Mouse (Mus musculus) embryonic facial prominence, embryonic 14.5 days (tissue): ENCODE data around the gene Mib2. TPM values are rescaled to one million over a fixed set of nuclear protein-coding genes. Genes with fewer than 3 reads are reported as not detected.
"Not testable (repeated sequence)": the region's sequence is repeated elsewhere in the genome, so short reads cannot be mapped to it uniquely, and the experiment has no call there.

ENCODE experiments used
- ATAC-seq: fragments of 200-750 bp; cut with Nextera tagmentation; 2 replicates; pipeline ENCODE4 v1.8.0; 2017; ENCODE audit warnings: low read depth, moderate number of reproducible peaks, moderate TSS enrichment
- DNase-seq: peaks from one replicate; pipeline ENCODE4 v3.0.0-alpha.2; 2015; ENCODE audit warnings: low spot score
- H3K27ac ChIP-seq: fragments of 300-500 bp; sonication (generic); replicated peaks from 2 replicates; pipeline ENCODE4 v1.5.1; 2014; ENCODE audit warnings: low read depth, mild to moderate bottlenecking, low read length, moderate library complexity
- H3K27me3 ChIP-seq: fragments of 300-500 bp; sonication (generic); replicated peaks from 2 replicates; pipeline ENCODE4 v1.6.1; 2014; ENCODE audit warnings: low read length; ENCODE audit not compliant: control insufficient read depth, insufficient read depth
- H3K36me3 ChIP-seq: fragments of 300-500 bp; sonication (generic); 2 replicates; pipeline ENCODE4 v1.6.1; 2014; ENCODE audit warnings: low read length, mixed read lengths; ENCODE audit not compliant: control insufficient read depth, insufficient read depth
- H3K4me1 ChIP-seq: fragments of 300-500 bp; sonication (generic); 2 replicates; pipeline ENCODE4 v1.6.1; 2014; ENCODE audit warnings: antibody characterized with exemption, low read length; ENCODE audit not compliant: control insufficient read depth, insufficient read depth
- H3K4me2 ChIP-seq: fragments of 300-500 bp; sonication (generic); 2 replicates; pipeline ENCODE4 v1.6.1; 2014; ENCODE audit warnings: low read depth, mild to moderate bottlenecking, low read length, moderate library complexity, mixed read lengths
- H3K4me3 ChIP-seq: fragments of 300-500 bp; sonication (generic); 2 replicates; pipeline ENCODE4 v1.5.1; 2014; ENCODE audit warnings: low read depth, mild to moderate bottlenecking, low read length
- H3K9ac ChIP-seq: fragments of 300-500 bp; sonication (generic); 2 replicates; pipeline ENCODE4 v1.6.1; 2014; ENCODE audit warnings: low read depth, mild to moderate bottlenecking, low read length, moderate library complexity, mixed read lengths
- H3K9me3 ChIP-seq: fragments of 300-500 bp; sonication (generic); 2 replicates; pipeline ENCODE4 v1.6.1; 2016; ENCODE audit warnings: low read length; ENCODE audit not compliant: control insufficient read depth
- WGBS: fragments of 180-500 bp; shearing (Covaris S2); extraction: QIAGEN DNeasy Blood & Tissue Kit; methylation state at CpG from one replicate; pipeline ENCODE4 v1.1.7; 2014; 5-methylcytosine and 5-hydroxymethylcytosine counted together
- polyA plus RNA-seq: library from polyadenylated mRNA; unstranded; fragments of >200 nt; fragmentation: Nextera tagmentation; extraction: Ambion mirVana; gene quantifications from 2 replicates; pipeline ENCODE4 v1.2.1, GENCODE M21; 2014

The Mib2 gene
- polyA plus RNA-seq, 1 experiment from 2014 or later = 27.3 TPM

GRCm38 (mm10) chr4:155696261-155697255 is 27.6 kb upstream of the Mib2 start:
- Histone ChIP-seq H3K9ac (peak overlapping the region; percentile 78), H3K27ac (no peak overlapping the region), H3K27me3 (no peaks in the 10 kb centered on the region; the same call in 1 of the 2 replicates), H3K4me1 (peaks cover 16% of the 10 kb centered on the region), H3K4me2 (peak overlapping the region; percentile 94), H3K9me3 (no peaks in the 10 kb centered on the region), H3K36me3 (no peaks in the 10 kb centered on the region), H3K4me3 (no peak overlapping the region; the same call in 1 of the 2 replicates)
- no peak for DNase-seq
- ATAC-seq = no peak
- WGBS = 70% methylated on average over 16 of the region's 16 CpGs

GRCm38 (mm10) chr4:155695531-155696062 is 26.6 kb upstream of the Mib2 start:
- DNase-seq (no peak), ATAC-seq (no peak)
- Histone ChIP-seq H3K9ac (peak overlapping the region; percentile 78), H3K27me3 (no peaks in the 10 kb centered on the region; the same call in 1 of the 2 replicates), H3K4me3 (peak overlapping the region; percentile 75), H3K4me1 (peaks cover 16% of the 10 kb centered on the region), H3K4me2 (peak overlapping the region; percentile 94), H3K36me3 (no peaks in the 10 kb centered on the region), H3K9me3 (no peaks in the 10 kb centered on the region), H3K27ac (no peak overlapping the region)
- WGBS = 76% methylated on average over 4 of the region's 4 CpGs

DNA sequence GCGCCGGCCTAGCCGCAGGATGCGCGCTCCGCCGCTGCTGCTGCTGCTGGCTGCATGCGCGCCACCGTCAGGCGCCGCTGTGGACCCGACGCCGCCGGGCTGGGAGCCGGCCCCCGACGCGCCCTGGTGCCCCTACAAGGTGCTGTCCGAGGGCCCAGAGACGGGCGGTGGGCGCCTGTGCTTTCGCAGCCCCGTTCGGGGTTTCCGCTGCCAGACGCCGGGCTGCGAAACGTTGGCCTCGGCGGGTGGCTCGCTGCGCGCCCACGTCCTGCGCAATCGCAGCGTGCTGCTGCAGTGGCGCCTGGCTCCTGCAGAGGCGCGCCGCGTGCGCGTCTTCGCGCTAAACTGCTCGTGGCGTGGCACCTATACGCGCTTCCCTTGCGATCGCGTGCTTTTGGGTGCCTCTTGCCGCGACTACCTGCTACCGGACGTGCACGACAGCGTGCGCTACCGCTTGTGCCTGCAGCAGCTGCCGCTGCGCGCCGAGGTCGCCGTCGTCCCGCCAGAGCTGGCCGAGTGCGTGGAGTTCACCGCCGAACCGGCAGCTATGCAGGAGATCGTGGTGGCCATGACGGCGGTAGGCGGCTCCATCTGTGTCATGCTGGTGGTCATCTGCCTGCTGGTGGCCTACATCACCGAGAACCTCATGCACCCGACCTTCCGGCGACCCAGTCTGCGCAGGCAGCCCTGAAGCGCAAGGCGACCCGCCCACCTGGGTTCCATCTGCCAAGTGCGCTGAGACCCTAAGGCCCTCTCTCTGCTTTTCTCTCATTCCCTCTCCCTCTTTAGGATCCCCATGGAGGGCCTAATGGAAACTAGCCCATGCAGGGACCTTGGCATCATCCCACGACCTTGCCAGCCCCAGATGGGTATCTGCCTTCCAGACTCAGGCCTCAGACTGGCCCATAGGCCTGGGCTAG is 25.7 kb upstream of the Mib2 start:
- peak overlapping the region; percentile 78 for H3K9ac ChIP-seq
- peaks cover 16% of the 10 kb centered on the region for H3K4me1 ChIP-seq
- no peaks in the 10 kb centered on the region; the same call in 1 of the 2 replicates for H3K27me3 ChIP-seq
- whole genome bisulfite sequencing = 3% methylated on average over 44 of the region's 92 CpGs
- H3K4me2 ChIP-seq = peak overlapping the region; percentile 94
- ATAC-seq = peak; percentile 89
- H3K4me3 ChIP-seq = peak overlapping the region; percentile 75
- no peaks in the 10 kb centered on the region for H3K36me3 ChIP-seq
- peak; percentile 82 for DNase-seq
- no peaks in the 10 kb centered on the region for H3K9me3 ChIP-seq
- peak overlapping the region; percentile 77 for H3K27ac ChIP-seq

DNA sequence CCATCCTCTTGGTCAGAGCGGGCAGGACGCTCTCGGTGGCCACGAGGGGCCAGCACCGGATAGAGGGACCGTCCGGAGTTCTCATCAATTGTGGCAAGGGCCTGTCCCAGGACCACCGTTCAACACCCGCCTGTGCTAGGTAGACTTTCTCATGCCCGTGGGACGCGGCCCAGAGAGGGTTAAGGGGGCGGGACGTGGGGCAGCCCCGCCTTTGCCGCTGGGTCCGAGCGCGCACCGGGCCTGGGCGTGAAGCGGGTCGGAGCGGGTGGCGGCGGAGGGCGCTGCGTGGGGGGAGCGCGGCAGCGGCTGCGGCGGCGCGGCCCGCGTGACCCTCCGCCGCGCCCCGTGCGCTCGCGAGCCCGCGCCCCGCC is 25.1 kb upstream of the Mib2 start, which contains the start of gene Fndc10:
TSS of gene Fndc10 (plus strand) at position 232 of the 371 bp plus-strand sequence.
- no peaks in the 10 kb centered on the region; the same call in 1 of the 2 replicates for H3K27me3 ChIP-seq
- no peaks in the 10 kb centered on the region for H3K36me3 ChIP-seq
- WGBS = 1% methylated on average over 24 of the region's 47 CpGs
- H3K4me2 ChIP-seq = peak within 1 kb of the TSS; percentile 94
- DNase-seq (peak; percentile 75), ATAC-seq (peak; percentile 90)
- H3K27ac ChIP-seq = peak within 1 kb of the TSS; percentile 77
- H3K4me3 ChIP-seq = peak within 1 kb of the TSS; percentile 75
- H3K4me1 ChIP-seq = peaks cover 16% of the 10 kb centered on the region
- peak within 1 kb of the TSS; percentile 78 for H3K9ac ChIP-seq
- no peaks in the 10 kb centered on the region for H3K9me3 ChIP-seq

- H3K9ac ChIP-seq = no peak overlapping the region
- H3K27me3 ChIP-seq = no peaks in the 10 kb centered on the region; the same call in 1 of the 2 replicates
- H3K4me3 ChIP-seq = no peak overlapping the region
- H3K9me3 ChIP-seq = no peaks in the 10 kb centered on the region
- 94% methylated on average over 3 of the region's 3 CpGs for WGBS
- ATAC-seq (no peak), DNase-seq (no peak)
- peaks cover 16% of the 10 kb centered on the region for H3K4me1 ChIP-seq
- no peak overlapping the region for H3K27ac ChIP-seq
- H3K4me2 ChIP-seq = no peak overlapping the region
- no peaks in the 10 kb centered on the region for H3K36me3 ChIP-seq
These were observed 23.4 kb upstream of the Mib2 start for GRCm38 (mm10) chr4:155692421-155692820.

DNA sequence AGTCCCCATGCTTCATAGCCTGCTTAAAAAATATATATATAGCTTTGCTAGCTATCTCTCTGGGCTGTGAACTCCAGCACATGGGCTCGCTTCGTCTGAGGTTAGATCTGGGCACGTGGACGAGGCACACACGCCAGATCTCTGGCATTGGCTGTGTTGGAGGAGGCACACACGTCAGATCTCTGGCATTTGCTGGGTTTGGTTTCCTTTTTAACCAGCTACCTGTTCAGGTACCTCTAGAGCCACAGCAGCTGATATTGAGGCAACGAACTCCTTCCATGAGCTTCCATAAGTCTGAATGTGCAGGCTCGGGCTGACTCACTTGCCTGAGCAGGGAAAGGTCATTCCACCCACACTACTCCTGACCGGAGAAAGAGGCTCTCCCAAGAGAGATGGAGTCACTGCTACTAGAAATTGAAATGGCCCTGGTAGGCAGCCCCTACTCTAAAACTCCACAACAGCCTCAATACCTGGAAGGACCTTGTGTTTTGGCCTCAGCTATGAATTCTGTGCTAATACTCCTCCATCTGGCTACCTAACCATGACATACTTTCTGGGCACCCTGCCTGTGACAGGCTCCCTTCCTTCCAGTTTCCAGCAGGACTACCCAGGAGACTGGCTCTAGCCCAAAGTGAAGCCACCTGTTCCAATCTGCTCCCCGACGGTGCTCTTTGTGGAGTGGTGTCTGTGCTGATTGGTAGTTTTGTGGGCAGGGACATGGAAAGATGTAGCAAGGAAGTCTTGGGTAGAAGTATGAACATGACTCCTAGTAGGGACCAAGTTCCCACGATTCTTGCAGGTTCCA is 21.8 kb upstream of the Mib2 start:
- no peaks in the 10 kb centered on the region for H3K9me3 ChIP-seq
- 81% methylated on average over 12 of the region's 12 CpGs for WGBS
- no peak for ATAC-seq
- no peak overlapping the region for H3K27ac ChIP-seq
- H3K4me3 ChIP-seq = no peak overlapping the region
- H3K4me1 ChIP-seq = peaks cover 8% of the 10 kb centered on the region
- DNase-seq = no peak
- H3K27me3 ChIP-seq = no peaks in the 10 kb centered on the region; the same call in 1 of the 2 replicates
- H3K36me3 ChIP-seq = no peaks in the 10 kb centered on the region
- no peak overlapping the region for H3K9ac ChIP-seq
- H3K4me2 ChIP-seq = no peak overlapping the region

- not testable (repeated sequence) for H3K9me3 ChIP-seq, H3K4me1 ChIP-seq, H3K27ac ChIP-seq, H3K4me2 ChIP-seq, H3K4me3 ChIP-seq, H3K36me3 ChIP-seq, H3K27me3 ChIP-seq, ATAC-seq, DNase-seq, H3K9ac ChIP-seq
- WGBS = 79% methylated on average over 4 of the region's 4 CpGs
These were observed 18.8 kb upstream of the Mib2 start for GRCm38 (mm10) chr4:155687764-155688163.
